Mouse (Mus musculus) hindbrain, embryonic 11.5 days (tissue): ENCODE data around the gene Gm9936. TPM values are rescaled to one million over a fixed set of nuclear protein-coding genes. Genes with fewer than 3 reads are reported as not detected.

ENCODE experiments used
- ATAC-seq: fragments of 200-750 bp; cut with Nextera tagmentation; 2 replicates; pipeline ENCODE4 v1.8.0; 2017; ENCODE audit warnings: mild to moderate bottlenecking, moderate TSS enrichment, moderate library complexity; ENCODE audit not compliant: low FRiP score
- DNase-seq: peaks from one replicate; pipeline ENCODE4 v3.0.0-alpha.2; 2015; ENCODE audit warnings: low spot score
- H3K27ac ChIP-seq: fragments of 300-500 bp; sonication (generic); 2 replicates; pipeline ENCODE4 v1.5.1; 2014; ENCODE audit warnings: mild to moderate bottlenecking, low read depth, low read length
- H3K27me3 ChIP-seq: fragments of 300-500 bp; sonication (generic); 2 replicates; pipeline ENCODE4 v1.6.1; 2014; ENCODE audit warnings: mild to moderate bottlenecking, low read length, moderate library complexity, mixed read lengths; ENCODE audit not compliant: control insufficient read depth, insufficient read depth
- H3K36me3 ChIP-seq: fragments of 300-500 bp; sonication (generic); 2 replicates; pipeline ENCODE4 v1.6.1; 2014; ENCODE audit warnings: mild to moderate bottlenecking, low read length, moderate library complexity, mixed read lengths; ENCODE audit not compliant: control insufficient read depth, insufficient read depth
- H3K4me1 ChIP-seq: fragments of 300-500 bp; sonication (generic); replicated peaks from 2 replicates; pipeline ENCODE4 v1.6.1; 2014; ENCODE audit warnings: low read length, mixed read lengths; ENCODE audit not compliant: control insufficient read depth, insufficient read depth
- H3K4me2 ChIP-seq: fragments of 300-500 bp; sonication (generic); replicated peaks from 2 replicates; pipeline ENCODE4 v1.6.1; 2014; ENCODE audit warnings: mild to moderate bottlenecking, low read depth, low read length
- H3K4me3 ChIP-seq: fragments of 300-500 bp; sonication (generic); 2 replicates; pipeline ENCODE4 v1.5.1; 2014; ENCODE audit warnings: low read depth, low read length
- H3K9ac ChIP-seq: fragments of 300-500 bp; sonication (generic); 2 replicates; pipeline ENCODE4 v1.6.1; 2014; ENCODE audit warnings: low read depth, low read length
- H3K9me3 ChIP-seq: fragments of 300-500 bp; sonication (generic); 2 replicates; pipeline ENCODE4 v1.6.1; 2016; ENCODE audit warnings: low read length; ENCODE audit not compliant: control insufficient read depth
- WGBS: fragments of 180-500 bp; shearing (Covaris S2); extraction: QIAGEN DNeasy Blood & Tissue Kit; methylation state at CpG from one replicate; pipeline ENCODE4 v1.1.7; 2014; 5-methylcytosine and 5-hydroxymethylcytosine counted together
- polyA plus RNA-seq: library from polyadenylated mRNA; unstranded; fragments of >200 nt; fragmentation: Nextera tagmentation; extraction: Ambion mirVana; gene quantifications from 2 replicates; pipeline ENCODE4 v1.2.1, GENCODE M21; 2014

Gene Gm9936
- polyA plus RNA-seq, 1 experiment from 2014 or later, result 0.69 TPM

GRCm38 (mm10) chr5:114825978-114826691 lies 32.3 kb downstream of the Gm9936 start:
- 11% methylated on average over 27 of the region's 27 CpGs for WGBS
- Histone ChIP-seq H3K27ac (no peak overlapping the region), H3K4me3 (peak overlapping the region; percentile 28), H3K36me3 (no peaks in the 10 kb centered on the region), H3K9ac (peak overlapping the region; percentile 32; the same call in 1 of the 2 replicates), H3K4me2 (peak overlapping the region; percentile 43), H3K27me3 (no peaks in the 10 kb centered on the region), H3K4me1 (no peaks in the 10 kb centered on the region), H3K9me3 (no peaks in the 10 kb centered on the region)
- ATAC-seq, result peak; percentile 72
- DNase-seq, result peak; percentile 93

- Histone ChIP-seq H3K36me3 (no peaks in the 10 kb centered on the region), H3K9ac (no peak overlapping the region), H3K4me3 (no peak overlapping the region), H3K4me1 (no peaks in the 10 kb centered on the region), H3K27ac (no peak overlapping the region), H3K9me3 (no peaks in the 10 kb centered on the region), H3K4me2 (no peak overlapping the region), H3K27me3 (no peaks in the 10 kb centered on the region)
- no peak for ATAC-seq
- DNase-seq, result peak; percentile 67
- 21% methylated on average over 9 of the region's 9 CpGs for WGBS
These were observed 34.3 kb downstream of the Gm9936 start for GRCm38 (mm10) chr5:114824197-114824596.

GRCm38 (mm10) chr5:114822796-114823688 lies 35.4 kb downstream of the Gm9936 start, which contains the start of gene 1500011B03Rik:
1500011B03Rik (minus strand) TSS chr5:114823468.
- 9% methylated on average over 49 of the region's 53 CpGs for WGBS
- Histone ChIP-seq H3K27me3 (no peaks in the 10 kb centered on the region), H3K27ac (peak within 1 kb of the TSS; percentile 79), H3K9me3 (no peaks in the 10 kb centered on the region), H3K9ac (peak within 1 kb of the TSS; percentile 78), H3K36me3 (no peaks in the 10 kb centered on the region), H3K4me1 (no peaks in the 10 kb centered on the region), H3K4me3 (peak within 1 kb of the TSS; percentile 74), H3K4me2 (peak within 1 kb of the TSS; percentile 59)
- ATAC-seq (peak; percentile 88), DNase-seq (peak; percentile 90)

- Histone ChIP-seq H3K4me1 (no peaks in the 10 kb centered on the region), H3K27me3 (no peaks in the 10 kb centered on the region), H3K9me3 (no peaks in the 10 kb centered on the region), H3K9ac (no peak overlapping the region), H3K4me3 (no peak overlapping the region), H3K4me2 (no peak overlapping the region), H3K27ac (no peak overlapping the region), H3K36me3 (no peaks in the 10 kb centered on the region)
- WGBS, result 76% methylated on average over 10 of the region's 11 CpGs
- no peak for DNase-seq
- no peak for ATAC-seq
These were observed 40.4 kb downstream of the Gm9936 start for GRCm38 (mm10) chr5:114818124-114818523.

- ATAC-seq, result no peak
- no peak overlapping the region for H3K9ac ChIP-seq
- DNase-seq, result no peak
- H3K27ac ChIP-seq, result no peak overlapping the region
- WGBS, result 66% methylated on average over 6 of the region's 6 CpGs
- H3K4me2 ChIP-seq, result no peak overlapping the region
- no peaks in the 10 kb centered on the region for H3K36me3 ChIP-seq
- no peaks in the 10 kb centered on the region for H3K27me3 ChIP-seq
- no peaks in the 10 kb centered on the region for H3K9me3 ChIP-seq
- H3K4me1 ChIP-seq, result no peaks in the 10 kb centered on the region
- H3K4me3 ChIP-seq, result no peak overlapping the region
These were observed 41.9 kb downstream of the Gm9936 start for GRCm38 (mm10) chr5:114816599-114816998.

GRCm38 (mm10) chr5:114813525-114814181 lies 44.8 kb downstream of the Gm9936 start:
- Histone ChIP-seq H3K27me3 (no peaks in the 10 kb centered on the region), H3K4me3 (peak overlapping the region; percentile 92), H3K27ac (peak overlapping the region; percentile 89), H3K4me1 (no peaks in the 10 kb centered on the region), H3K4me2 (peak overlapping the region; percentile 47), H3K36me3 (no peaks in the 10 kb centered on the region), H3K9me3 (no peaks in the 10 kb centered on the region), H3K9ac (peak overlapping the region; percentile 83)
- ATAC-seq (peak; percentile 96), DNase-seq (peak; percentile 92)
- WGBS, result 1% methylated on average over 48 of the region's 50 CpGs

GRCm38 (mm10) chr5:114809826-114810225 lies 48.7 kb downstream of the Gm9936 start:
- DNase-seq (no peak), ATAC-seq (no peak)
- 93% methylated on average over 5 of the region's 5 CpGs for WGBS
- Histone ChIP-seq H3K27ac (no peak overlapping the region), H3K9me3 (no peaks in the 10 kb centered on the region), H3K4me1 (no peaks in the 10 kb centered on the region), H3K4me2 (no peak overlapping the region), H3K9ac (no peak overlapping the region), H3K27me3 (no peaks in the 10 kb centered on the region), H3K4me3 (no peak overlapping the region), H3K36me3 (0 out of 2 replicates have a peak, but pooled peaks cover 2% of the 10 kb centered on the region)

GRCm38 (mm10) chr5:114809181-114809756 lies 49.2 kb downstream of the Gm9936 start:
- Histone ChIP-seq H3K4me1 (no peaks in the 10 kb centered on the region), H3K4me2 (no peak overlapping the region), H3K27me3 (no peaks in the 10 kb centered on the region), H3K9ac (no peak overlapping the region), H3K36me3 (peaks cover 4% of the 10 kb centered on the region; the same call in 1 of the 2 replicates), H3K27ac (no peak overlapping the region), H3K4me3 (no peak overlapping the region), H3K9me3 (no peaks in the 10 kb centered on the region)
- ATAC-seq (no peak), DNase-seq (no peak)
- 81% methylated on average over 10 of the region's 10 CpGs for WGBS
